Mouse (Mus musculus): ENCODE data around the gene Hgd.

The Hgd gene

GRCm38 (mm10) chr16:37579994-37580393 is at the start of gene Hgd:
Gene Hgd, plus strand, starts transcription at chr16:37580153.
- H3K36me3 ChIP-seq (ENCODE audit: control insufficient read depth, insufficient read depth, low read length, poor library complexity, severe bottlenecking) = no peaks in the 10 kb centered on the region
- DNase-seq (ENCODE audit: low read depth, low spot score) = no peak
- no peaks in the 10 kb centered on the region for H3K27me3 ChIP-seq (ENCODE audit: control insufficient read depth, insufficient read depth, low read length, poor library complexity, severe bottlenecking)

- DNase-seq (ENCODE audit: low read depth, low spot score) = no peak
- no peaks in the 10 kb centered on the region for H3K27me3 ChIP-seq (ENCODE audit: control insufficient read depth, insufficient read depth, low read length, poor library complexity, severe bottlenecking)
- peaks cover 5% of the 10 kb centered on the region; the same call in 1 of the 2 replicates for H3K36me3 ChIP-seq (ENCODE audit: control insufficient read depth, insufficient read depth, low read length, poor library complexity, severe bottlenecking)
Measured at GRCm38 (mm10) chr16:37530170-37530569, 49.8 kb upstream of the Hgd start.

DNA sequence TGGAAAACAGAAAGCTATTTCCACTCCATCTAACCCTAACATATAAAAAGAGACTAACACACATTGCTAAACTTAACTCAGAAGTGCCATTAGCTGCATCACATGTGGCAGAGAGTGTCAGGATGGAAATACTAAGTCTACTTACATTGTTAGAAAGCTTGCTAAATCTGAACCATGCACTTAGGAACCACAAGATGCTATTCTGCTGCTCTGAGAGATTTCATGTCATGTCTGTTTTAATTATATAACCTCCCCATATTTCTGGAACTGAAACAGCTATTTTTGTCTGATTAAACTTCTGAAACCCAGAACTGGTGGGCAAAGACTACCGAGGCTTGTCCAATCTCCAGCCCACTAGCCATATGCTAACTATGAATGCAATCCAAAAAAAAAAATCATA is 47.9 kb upstream of the Hgd start:
- Histone ChIP-seq H3K36me3 (ENCODE audit: control insufficient read depth, insufficient read depth, low read length, poor library complexity, severe bottlenecking) (no peaks in the 10 kb centered on the region), H3K27me3 (ENCODE audit: control insufficient read depth, insufficient read depth, low read length, poor library complexity, severe bottlenecking) (no peaks in the 10 kb centered on the region)
- no peak for DNase-seq (ENCODE audit: low read depth, low spot score)

DNA sequence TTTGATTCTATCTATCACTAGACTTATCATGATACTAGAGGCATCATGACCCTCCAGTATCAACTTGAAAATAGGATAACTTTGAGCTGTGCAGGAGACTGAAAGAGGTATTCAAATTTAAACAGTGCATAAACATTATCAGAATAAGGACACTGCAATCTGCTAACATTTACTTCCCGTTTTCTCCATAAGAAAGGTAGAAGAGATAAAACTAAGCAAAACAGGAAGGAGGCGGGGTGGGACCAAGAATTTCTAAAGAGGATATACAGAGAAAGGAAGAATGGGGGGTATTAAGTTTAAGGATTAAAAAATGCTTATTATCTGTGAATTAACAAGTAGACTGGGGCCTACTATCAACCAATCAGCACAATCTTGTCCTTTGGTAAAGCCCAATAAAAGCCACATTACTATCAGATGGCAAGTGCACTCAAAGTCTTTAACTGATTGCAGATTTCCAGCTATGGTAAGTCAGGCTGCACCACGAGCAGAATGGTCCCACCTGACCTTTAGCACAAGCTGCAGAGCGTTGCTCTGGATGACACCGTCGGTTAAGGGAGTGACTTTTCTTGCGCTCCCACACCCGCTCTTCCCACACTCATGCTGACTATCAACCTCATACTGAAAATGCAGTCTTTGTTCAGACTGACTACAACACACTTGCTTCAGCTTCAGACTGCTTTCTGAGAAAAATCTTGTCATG is 46.4 kb upstream of the Hgd start:
- Histone ChIP-seq H3K36me3 (ENCODE audit: control insufficient read depth, insufficient read depth, low read length, poor library complexity, severe bottlenecking) (no peaks in the 10 kb centered on the region), H3K27me3 (ENCODE audit: control insufficient read depth, insufficient read depth, low read length, poor library complexity, severe bottlenecking) (no peaks in the 10 kb centered on the region)
- DNase-seq (ENCODE audit: low read depth, low spot score) = no peak

GRCm38 (mm10) chr16:37539240-37539610 is 40.7 kb upstream of the Hgd start:
- Histone ChIP-seq H3K36me3 (ENCODE audit: control insufficient read depth, insufficient read depth, low read length, poor library complexity, severe bottlenecking) (peaks cover 3% of the 10 kb centered on the region; the same call in 1 of the 2 replicates), H3K27me3 (ENCODE audit: control insufficient read depth, insufficient read depth, low read length, poor library complexity, severe bottlenecking) (no peaks in the 10 kb centered on the region)
- DNase-seq (ENCODE audit: low read depth, low spot score) = no peak

DNA sequence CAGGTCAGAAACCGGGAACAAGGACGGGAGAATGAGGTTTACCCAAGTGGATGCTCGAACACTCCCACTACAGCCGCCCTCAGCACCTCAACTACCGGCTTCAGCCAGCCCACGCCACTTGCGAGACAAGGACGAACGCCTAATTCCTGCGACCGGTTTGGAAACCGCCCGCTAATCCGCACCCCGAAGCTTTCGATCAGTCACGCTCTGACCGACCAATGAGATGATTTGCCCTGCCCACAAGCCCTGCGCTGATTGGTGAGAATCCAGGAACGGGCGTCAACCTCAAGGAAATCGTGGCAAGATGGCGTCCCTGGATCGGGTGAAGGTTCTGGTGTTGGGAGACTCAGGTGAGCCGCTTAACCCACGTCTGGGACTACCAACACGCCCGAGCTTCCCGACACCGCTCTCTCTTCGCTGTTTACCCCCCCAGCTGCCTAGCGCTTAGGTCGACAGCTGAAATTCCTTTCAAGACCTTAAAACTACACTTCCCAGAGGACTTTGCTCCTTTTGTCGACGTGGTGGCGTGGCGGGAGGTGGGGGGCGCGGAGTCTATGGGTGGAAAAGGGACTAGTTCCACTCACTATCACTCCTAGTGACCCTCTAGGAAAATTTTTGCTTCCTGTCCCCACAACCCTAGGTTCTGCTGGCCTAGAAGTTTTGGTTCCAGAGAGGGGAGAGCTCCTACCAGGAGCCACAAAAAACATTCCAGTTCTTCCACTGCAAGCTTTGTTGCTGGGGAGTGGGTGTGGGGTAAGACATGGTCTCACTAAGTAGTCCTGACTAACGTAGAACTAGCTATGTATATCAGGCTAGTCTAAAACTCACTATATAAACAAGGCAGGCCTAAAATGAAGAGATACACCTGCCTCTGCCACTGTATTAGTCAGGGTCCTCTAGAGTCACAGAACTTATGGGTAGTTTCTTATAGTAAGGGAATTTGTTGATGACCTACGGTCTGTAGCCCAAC is 40.1 kb upstream of the Hgd start, which contains the start of the genes Gtf2e1 and Rabl3:
TSS of gene Gtf2e1 (minus strand) at position 179 of the 970 bp plus-strand sequence.
TSS of gene Rabl3 (plus strand) at position 275 of the 970 bp plus-strand sequence.
- no peaks in the 10 kb centered on the region for H3K27me3 ChIP-seq (ENCODE audit: control insufficient read depth, insufficient read depth, low read length, poor library complexity, severe bottlenecking)

GRCm38 (mm10) chr16:37540776-37541175 is 39.2 kb upstream of the Hgd start:
- Histone ChIP-seq H3K27me3 (ENCODE audit: control insufficient read depth, insufficient read depth, low read length, poor library complexity, severe bottlenecking) (no peaks in the 10 kb centered on the region), H3K36me3 (ENCODE audit: control insufficient read depth, insufficient read depth, low read length, poor library complexity, severe bottlenecking) (peaks cover 3% of the 10 kb centered on the region; the same call in 1 of the 2 replicates)
- no peak for DNase-seq (ENCODE audit: low read depth, low spot score)

More for the DNA sequence above, 40.1 kb upstream of the Hgd start, which contains the start of the genes Gtf2e1 and Rabl3:
- peaks cover 3% of the 10 kb centered on the region; the same call in 1 of the 2 replicates for H3K36me3 ChIP-seq (ENCODE audit: control insufficient read depth, insufficient read depth, low read length, poor library complexity, severe bottlenecking)
- peak; percentile 98 for DNase-seq (ENCODE audit: low read depth, low spot score)

DNA sequence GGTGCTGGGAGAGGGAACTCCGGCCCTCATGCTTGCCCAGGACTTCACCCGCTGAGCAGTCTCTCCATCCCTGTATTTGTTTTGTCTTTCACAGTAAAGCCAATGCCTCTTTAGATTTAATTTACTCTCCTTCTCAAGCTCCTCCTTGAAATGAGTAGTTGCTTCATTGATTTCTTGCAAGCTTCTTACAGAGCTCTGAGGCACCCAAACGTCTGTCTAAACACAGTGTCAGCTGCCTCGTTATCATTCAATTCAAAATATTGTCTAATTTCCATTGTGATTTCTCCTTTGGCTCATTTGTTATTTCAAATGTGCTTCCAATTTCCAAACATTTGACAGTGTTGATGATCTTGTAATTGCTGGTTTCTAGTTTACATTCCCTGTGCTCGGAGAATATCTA is 33.6 kb upstream of the Hgd start:
- H3K27me3 ChIP-seq (ENCODE audit: control insufficient read depth, insufficient read depth, low read length, poor library complexity, severe bottlenecking) = no peaks in the 10 kb centered on the region
- no peak for DNase-seq (ENCODE audit: low read depth, low spot score)
- H3K36me3 ChIP-seq (ENCODE audit: control insufficient read depth, insufficient read depth, low read length, poor library complexity, severe bottlenecking) = peaks cover 3% of the 10 kb centered on the region; the same call in 1 of the 2 replicates

- H3K27me3 ChIP-seq (ENCODE audit: control insufficient read depth, insufficient read depth, low read length, poor library complexity, severe bottlenecking) = no peaks in the 10 kb centered on the region
Measured at GRCm38 (mm10) chr16:37550266-37550665, 29.7 kb upstream of the Hgd start.

GRCm38 (mm10) chr16:37550981-37551380 is 29.0 kb upstream of the Hgd start:
- Histone ChIP-seq H3K36me3 (ENCODE audit: control insufficient read depth, insufficient read depth, low read length, poor library complexity, severe bottlenecking) (no peaks in the 10 kb centered on the region), H3K27me3 (ENCODE audit: control insufficient read depth, insufficient read depth, low read length, poor library complexity, severe bottlenecking) (no peaks in the 10 kb centered on the region)
- DNase-seq (ENCODE audit: low read depth, low spot score) = no peak

More at GRCm38 (mm10) chr16:37550266-37550665, 29.7 kb upstream of the Hgd start:
- H3K36me3 ChIP-seq (ENCODE audit: control insufficient read depth, insufficient read depth, low read length, poor library complexity, severe bottlenecking) = no peaks in the 10 kb centered on the region
- no peak for DNase-seq (ENCODE audit: low read depth, low spot score)

- H3K27me3 ChIP-seq (ENCODE audit: control insufficient read depth, insufficient read depth, low read length, poor library complexity, severe bottlenecking) = no peaks in the 10 kb centered on the region
- no peak for DNase-seq (ENCODE audit: low read depth, low spot score)
- peaks cover 2% of the 10 kb centered on the region for H3K36me3 ChIP-seq (ENCODE audit: control insufficient read depth, insufficient read depth, low read length, poor library complexity, severe bottlenecking)
Measured at GRCm38 (mm10) chr16:37552824-37553223, 27.1 kb upstream of the Hgd start.

DNA sequence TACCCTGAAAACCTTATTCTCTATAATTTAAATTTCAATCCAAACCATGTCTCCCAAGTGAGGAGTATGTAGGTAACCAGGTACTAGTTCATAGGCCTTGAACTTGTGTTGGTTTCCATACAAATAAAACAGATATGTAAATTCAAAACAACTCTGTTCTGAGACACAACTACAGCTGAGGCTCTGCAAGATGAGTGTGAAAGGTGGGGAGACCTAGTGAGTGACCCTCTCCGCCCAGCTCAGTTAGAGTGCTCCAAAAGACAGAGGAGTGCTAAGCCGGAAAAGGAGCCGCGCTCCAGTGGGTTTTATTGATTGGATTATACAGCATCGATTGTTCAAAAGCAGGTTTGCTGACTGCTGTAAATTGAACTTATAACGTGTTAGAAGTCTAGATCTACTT is 17.5 kb upstream of the Hgd start:
- no peaks in the 10 kb centered on the region for H3K27me3 ChIP-seq (ENCODE audit: control insufficient read depth, insufficient read depth, low read length, poor library complexity, severe bottlenecking)
- no peaks in the 10 kb centered on the region; the same call in 1 of the 2 replicates for H3K36me3 ChIP-seq (ENCODE audit: control insufficient read depth, insufficient read depth, low read length, poor library complexity, severe bottlenecking)
- no peak for DNase-seq (ENCODE audit: low read depth, low spot score)

GRCm38 (mm10) chr16:37562961-37563360 is 17.0 kb upstream of the Hgd start:
- H3K27me3 ChIP-seq (ENCODE audit: control insufficient read depth, insufficient read depth, low read length, poor library complexity, severe bottlenecking) = no peaks in the 10 kb centered on the region
- no peaks in the 10 kb centered on the region for H3K36me3 ChIP-seq (ENCODE audit: control insufficient read depth, insufficient read depth, low read length, poor library complexity, severe bottlenecking)
- no peak for DNase-seq (ENCODE audit: low read depth, low spot score)

DNA sequence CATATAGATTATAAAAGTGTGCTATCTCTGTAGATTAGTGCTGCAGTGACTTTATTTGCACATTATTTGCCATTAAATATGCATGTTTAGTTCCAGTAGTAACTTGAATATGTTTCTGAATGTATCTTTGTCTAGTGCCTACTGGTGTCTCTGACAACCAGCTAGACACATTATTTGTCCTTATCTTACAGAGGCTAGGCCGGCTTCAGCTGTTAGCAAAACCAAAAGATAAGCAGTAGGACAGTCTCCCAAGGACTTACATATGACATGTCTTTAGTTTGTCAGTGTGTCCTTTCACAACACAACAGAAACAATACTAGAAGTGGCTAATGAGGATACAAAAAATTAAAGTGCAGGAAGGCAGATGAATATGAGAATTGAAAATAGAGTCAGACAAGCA is 14.8 kb upstream of the Hgd start:
- H3K27me3 ChIP-seq (ENCODE audit: control insufficient read depth, insufficient read depth, low read length, poor library complexity, severe bottlenecking) = no peaks in the 10 kb centered on the region
- no peak for DNase-seq (ENCODE audit: low read depth, low spot score)
- H3K36me3 ChIP-seq (ENCODE audit: control insufficient read depth, insufficient read depth, low read length, poor library complexity, severe bottlenecking) = no peaks in the 10 kb centered on the region

- no peak for DNase-seq (ENCODE audit: low read depth, low spot score)
- H3K27me3 ChIP-seq (ENCODE audit: control insufficient read depth, insufficient read depth, low read length, poor library complexity, severe bottlenecking) = no peaks in the 10 kb centered on the region
- H3K36me3 ChIP-seq (ENCODE audit: control insufficient read depth, insufficient read depth, low read length, poor library complexity, severe bottlenecking) = no peaks in the 10 kb centered on the region
Measured at GRCm38 (mm10) chr16:37566107-37566506, 13.8 kb upstream of the Hgd start.

Data from splenic B cell, adult 2 months (primary cell).